Mouse (Mus musculus) embryonic facial prominence, embryonic 13.5 days (tissue): ENCODE results near the gene Fcrlb. TPM values are rescaled to one million over a fixed set of nuclear protein-coding genes. Genes with fewer than 3 reads are reported as not detected.

ENCODE experiments used
- ATAC-seq: fragments of 200-750 bp; cut with Nextera tagmentation; 2 replicates; pipeline ENCODE4 v1.8.0; 2017; ENCODE audit warnings: low read depth; ENCODE audit not compliant: insufficient number of reproducible peaks, insufficient read depth, low FRiP score, low TSS enrichment
- H3K27ac ChIP-seq: fragments of 300-500 bp; sonication (generic); 2 replicates; pipeline ENCODE4 v1.5.1; 2015; ENCODE audit warnings: moderate library complexity, mild to moderate bottlenecking, inconsistent platforms
- H3K27me3 ChIP-seq: fragments of 300-500 bp; sonication (generic); 2 replicates; pipeline ENCODE4 v1.6.1; 2015; ENCODE audit warnings: mild to moderate bottlenecking, inconsistent platforms
- H3K36me3 ChIP-seq: fragments of 300-500 bp; sonication (generic); 2 replicates; pipeline ENCODE4 v1.6.1; 2015; ENCODE audit warnings: mild to moderate bottlenecking, inconsistent platforms
- H3K4me1 ChIP-seq: fragments of 300-500 bp; sonication (generic); 2 replicates; pipeline ENCODE4 v1.6.1; 2015; ENCODE audit warnings: inconsistent platforms
- H3K4me2 ChIP-seq: fragments of 300-500 bp; sonication (generic); 2 replicates; pipeline ENCODE4 v1.6.1; 2015; ENCODE audit warnings: moderate library complexity, mild to moderate bottlenecking, inconsistent platforms
- H3K4me3 ChIP-seq: fragments of 300-500 bp; sonication (generic); 2 replicates; pipeline ENCODE4 v1.5.1; 2015; ENCODE audit warnings: mild to moderate bottlenecking, inconsistent platforms
- H3K9ac ChIP-seq: fragments of 300-500 bp; sonication (generic); 2 replicates; pipeline ENCODE4 v1.6.1; 2015; ENCODE audit warnings: mild to moderate bottlenecking, inconsistent platforms
- H3K9me3 ChIP-seq: fragments of 300-500 bp; sonication (generic); 2 replicates; pipeline ENCODE4 v1.6.1; 2016; ENCODE audit warnings: inconsistent platforms
- WGBS: fragments of 180-500 bp; shearing (Covaris S2); methylation state at CpG from one replicate; pipeline ENCODE4 v1.1.7; 2015; ENCODE audit warnings: mixed read lengths; 5-methylcytosine and 5-hydroxymethylcytosine counted together
- polyA plus RNA-seq: library from polyadenylated mRNA; unstranded; fragments of >200 nt; fragmentation: Nextera tagmentation; extraction: Ambion mirVana; gene quantifications from 2 replicates; pipeline ENCODE4 v1.2.1, GENCODE M21; 2015

Gene Fcrlb
- polyA plus RNA-seq, 1 experiment from 2014 or later: not detected

DNA sequence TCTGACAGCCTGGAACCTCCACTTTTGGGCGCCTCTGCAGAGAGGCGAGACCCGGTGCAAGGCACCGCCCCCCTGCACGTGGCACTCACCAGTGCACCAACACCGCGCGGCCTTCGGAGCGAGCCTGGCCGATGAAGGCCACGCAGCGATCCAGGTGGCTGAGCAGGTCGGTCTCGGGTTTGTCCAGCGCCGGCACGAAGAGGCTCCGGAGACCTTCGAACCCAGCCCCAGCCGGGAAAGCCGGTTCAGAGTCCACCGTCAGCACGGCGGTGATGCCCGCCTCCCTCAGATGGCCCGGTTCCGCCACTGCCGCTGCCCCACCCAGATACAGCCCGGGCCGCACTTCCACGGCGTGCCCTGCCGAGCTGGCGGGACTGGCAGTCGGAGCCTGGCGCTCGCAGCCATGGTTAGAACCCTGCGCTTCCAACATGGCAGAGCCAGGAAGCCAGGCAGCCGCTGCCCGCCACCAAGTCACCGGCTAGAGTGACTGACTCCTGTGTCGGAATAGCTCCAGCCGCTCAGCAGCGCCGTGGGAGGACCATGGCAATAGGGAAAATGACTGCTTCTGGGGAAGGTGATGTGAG, 27.7 kb downstream of the Fcrlb start, which contains the start of the genes Gm26620 and Dusp12:
Gene Gm26620 (plus strand): TSS at position 88 of the 584 bp plus-strand sequence.
Gene Dusp12 (minus strand): TSS at position 563 of the 584 bp plus-strand sequence.
- Histone ChIP-seq H3K9me3 (no peaks in the 10 kb centered on the region), H3K4me3 (peak within 1 kb of the TSS; percentile 94), H3K36me3 (peaks cover 17% of the 10 kb centered on the region), H3K27ac (peak within 1 kb of the TSS; percentile 87), H3K4me1 (peaks cover 18% of the 10 kb centered on the region), H3K9ac (peak within 1 kb of the TSS; percentile 96), H3K27me3 (no peaks in the 10 kb centered on the region), H3K4me2 (peak within 1 kb of the TSS; percentile 82)
- peak; percentile 77 for ATAC-seq
- WGBS: under 1% methylated on average over 46 of the region's 46 CpGs

DNA sequence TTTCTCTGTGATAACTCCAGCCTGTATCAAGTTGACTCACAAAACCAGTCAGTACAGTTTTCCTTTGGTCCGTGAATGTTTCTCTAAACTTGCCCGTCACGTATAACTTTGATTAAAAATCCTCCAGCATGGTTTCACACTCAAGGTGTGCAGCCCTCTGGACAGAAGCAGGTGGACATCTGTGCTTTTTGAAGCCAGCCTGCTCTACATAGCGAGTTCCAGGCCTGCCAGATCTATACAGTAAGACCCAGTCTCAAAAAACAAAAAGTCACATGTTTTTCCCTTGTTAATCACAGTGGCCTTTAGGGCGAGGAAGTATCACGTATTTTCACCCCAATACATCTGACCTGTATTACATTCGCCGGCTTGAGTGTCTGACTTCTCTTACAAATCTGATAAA, 28.4 kb downstream of the Fcrlb start:
- Histone ChIP-seq H3K27me3 (no peaks in the 10 kb centered on the region), H3K4me3 (peak overlapping the region; percentile 94), H3K36me3 (peaks cover 21% of the 10 kb centered on the region), H3K9ac (peak overlapping the region; percentile 96), H3K27ac (no peak overlapping the region), H3K9me3 (no peaks in the 10 kb centered on the region), H3K4me1 (peaks cover 18% of the 10 kb centered on the region), H3K4me2 (peak overlapping the region; percentile 82)
- ATAC-seq: 0 out of 2 replicates have a peak, but pooled peaks have one; percentile 29
- WGBS: 16% methylated on average over 8 of the region's 8 CpGs

DNA sequence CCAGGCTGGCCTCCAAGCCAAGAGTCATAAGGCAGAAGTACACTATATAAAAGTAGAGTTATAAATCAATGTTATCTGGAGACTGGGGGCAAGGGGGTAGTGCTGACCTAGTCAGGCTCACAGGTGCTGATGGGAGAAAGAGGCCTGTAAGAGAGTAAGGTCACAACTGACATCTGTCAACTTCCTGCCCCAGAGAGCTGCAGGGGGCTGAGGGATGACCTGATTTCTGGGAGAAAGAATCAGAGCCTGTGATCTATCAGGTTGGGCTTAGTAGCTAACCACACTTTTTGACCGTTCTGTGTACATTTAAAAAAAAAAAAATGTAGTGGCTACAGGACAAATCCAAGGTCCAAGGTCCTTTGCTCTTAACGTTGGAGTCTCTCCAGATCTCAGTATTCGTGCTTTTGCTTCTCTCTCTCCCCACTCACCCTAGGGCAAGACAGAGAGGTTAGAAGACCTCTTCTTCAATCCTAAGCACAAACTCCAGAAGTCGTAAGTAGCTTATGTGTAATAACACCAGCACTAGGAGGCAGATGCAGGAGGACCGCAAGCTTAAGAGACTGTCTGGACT, 29.7 kb downstream of the Fcrlb start:
- 0 out of 2 replicates have a peak overlapping the region, but pooled peaks have one; percentile 28 for H3K9ac ChIP-seq
- no peak overlapping the region for H3K4me2 ChIP-seq
- peaks cover 18% of the 10 kb centered on the region for H3K4me1 ChIP-seq
- H3K27ac ChIP-seq: no peak overlapping the region
- 84% methylated on average over 5 of the region's 5 CpGs for WGBS
- no peak for ATAC-seq
- H3K27me3 ChIP-seq: no peaks in the 10 kb centered on the region
- H3K4me3 ChIP-seq: no peak overlapping the region
- no peaks in the 10 kb centered on the region for H3K9me3 ChIP-seq
- H3K36me3 ChIP-seq: peaks cover 26% of the 10 kb centered on the region

DNA sequence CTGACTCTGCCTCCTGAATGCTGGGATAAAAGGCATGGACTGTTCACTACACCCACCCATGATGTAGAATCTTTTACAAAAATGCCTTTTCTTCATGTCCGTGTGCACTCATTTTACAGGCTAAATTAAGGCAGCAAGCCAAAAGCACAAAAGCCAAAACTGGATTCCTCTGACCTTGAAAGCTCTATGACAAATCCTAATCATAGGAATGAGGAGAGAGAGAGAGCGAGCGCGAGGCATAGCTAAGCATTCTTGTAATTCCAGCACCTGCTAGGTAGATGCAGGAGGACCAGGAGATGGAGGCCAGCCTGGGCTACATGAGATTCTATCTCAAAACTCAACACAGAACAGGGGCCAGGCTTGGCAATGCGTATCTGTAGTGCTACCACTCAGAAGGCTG, 35.8 kb downstream of the Fcrlb start:
- Histone ChIP-seq H3K36me3 (peaks cover 68% of the 10 kb centered on the region), H3K27ac (no peak overlapping the region), H3K9me3 (no peaks in the 10 kb centered on the region), H3K4me2 (no peak overlapping the region), H3K9ac (no peak overlapping the region), H3K27me3 (no peaks in the 10 kb centered on the region), H3K4me1 (no peaks in the 10 kb centered on the region), H3K4me3 (no peak overlapping the region)
- no peak for ATAC-seq
- 92% methylated on average over 5 of the region's 5 CpGs for WGBS

DNA sequence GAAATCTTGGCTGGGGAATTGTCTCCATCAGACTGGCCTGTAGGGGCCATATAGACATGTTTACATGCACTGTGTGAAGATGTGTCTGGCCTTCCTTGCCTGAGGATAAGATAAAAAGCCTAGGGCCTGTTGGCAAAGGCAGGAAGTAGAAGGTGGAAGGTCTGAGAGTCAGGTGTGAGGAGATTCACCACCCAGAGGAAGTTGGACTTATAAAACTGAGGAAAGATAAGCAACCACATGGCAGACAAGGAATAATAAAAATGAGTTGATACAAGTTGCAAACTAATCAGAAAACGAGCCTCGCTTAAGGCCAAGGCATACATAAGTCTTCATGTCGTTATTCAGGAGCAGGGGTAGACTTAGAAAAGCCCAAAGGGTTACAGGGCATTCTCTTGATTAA, 37.1 kb downstream of the Fcrlb start:
- no peaks in the 10 kb centered on the region for H3K4me1 ChIP-seq
- no peak overlapping the region for H3K9ac ChIP-seq
- 90% methylated on average over 3 of the region's 3 CpGs for WGBS
- H3K4me3 ChIP-seq: no peak overlapping the region
- no peaks in the 10 kb centered on the region for H3K9me3 ChIP-seq
- peaks cover 58% of the 10 kb centered on the region for H3K36me3 ChIP-seq
- ATAC-seq: no peak
- H3K4me2 ChIP-seq: no peak overlapping the region
- no peak overlapping the region for H3K27ac ChIP-seq
- H3K27me3 ChIP-seq: no peaks in the 10 kb centered on the region

DNA sequence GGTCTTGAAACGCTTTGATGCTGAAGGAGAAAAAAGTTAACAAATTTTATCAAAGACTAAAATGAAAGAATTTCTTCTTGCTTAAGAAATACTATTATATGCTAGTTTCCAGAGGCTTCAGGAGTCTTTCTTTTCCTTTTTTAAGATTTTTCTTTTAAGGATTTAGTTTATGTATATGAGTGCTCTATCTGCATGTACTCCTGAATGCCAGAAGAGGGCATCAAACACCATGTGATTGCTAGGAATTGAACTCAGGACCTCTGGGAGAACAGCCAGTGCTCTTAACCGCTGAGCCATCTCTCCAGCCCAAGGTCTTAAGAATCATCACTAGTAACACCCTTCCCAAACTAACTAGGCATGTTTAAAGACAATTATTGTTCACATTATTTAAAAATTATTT, 40.8 kb downstream of the Fcrlb start:
- Histone ChIP-seq H3K9ac (no peak overlapping the region), H3K27me3 (no peaks in the 10 kb centered on the region), H3K4me2 (no peak overlapping the region), H3K27ac (no peak overlapping the region), H3K9me3 (no peaks in the 10 kb centered on the region), H3K4me1 (peaks cover under 1% of the 10 kb centered on the region), H3K4me3 (no peak overlapping the region), H3K36me3 (peaks cover 38% of the 10 kb centered on the region)
- 95% methylated on average over 2 of the region's 2 CpGs for WGBS
- ATAC-seq: no peak

DNA sequence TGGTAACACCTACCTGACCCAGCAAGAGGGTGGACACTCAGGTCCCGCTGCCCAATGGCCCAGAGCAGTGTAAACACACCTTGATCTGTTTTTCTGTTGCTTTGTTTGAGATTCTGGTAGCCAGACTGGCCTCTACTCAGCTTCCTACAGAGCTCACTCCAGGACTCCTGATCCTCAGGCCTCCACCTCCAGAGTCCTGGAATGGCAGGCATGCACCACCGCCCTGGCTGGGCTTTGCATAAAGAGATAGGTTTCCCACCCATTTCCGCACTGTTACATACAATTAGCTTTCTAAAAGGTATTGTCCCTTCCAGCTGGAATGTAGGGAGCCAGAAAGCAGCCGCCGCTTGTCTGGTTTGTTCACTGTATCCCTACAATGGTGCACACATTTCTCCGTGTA, 41.3 kb downstream of the Fcrlb start:
- Histone ChIP-seq H3K9me3 (no peaks in the 10 kb centered on the region), H3K9ac (no peak overlapping the region), H3K4me2 (no peak overlapping the region), H3K27ac (no peak overlapping the region), H3K4me3 (no peak overlapping the region), H3K36me3 (peaks cover 32% of the 10 kb centered on the region), H3K4me1 (peaks cover 7% of the 10 kb centered on the region), H3K27me3 (no peaks in the 10 kb centered on the region)
- ATAC-seq: no peak
- WGBS: 90% methylated on average over 6 of the region's 6 CpGs

DNA sequence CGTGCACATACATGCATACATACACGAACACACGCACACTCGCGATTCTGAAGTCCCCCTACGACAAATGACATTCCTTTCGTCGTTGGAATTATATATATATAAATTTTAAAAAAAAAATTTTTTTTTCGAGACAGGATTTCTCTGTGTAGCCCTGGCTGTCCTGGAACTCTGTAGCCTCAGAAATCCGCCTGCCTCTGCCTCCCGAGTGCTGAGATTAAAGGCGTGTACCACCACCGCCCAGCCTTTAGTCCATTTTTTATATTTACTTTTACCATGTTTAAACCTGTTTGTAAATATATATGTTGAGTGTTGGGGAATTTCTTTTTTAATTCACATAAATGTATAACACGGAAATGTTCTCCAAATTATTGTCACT, 43.8 kb downstream of the Fcrlb start:
- 18% methylated on average over 14 of the region's 14 CpGs for WGBS
- Histone ChIP-seq H3K9ac (peak overlapping the region; percentile 66), H3K27ac (no peak overlapping the region)

DNA sequence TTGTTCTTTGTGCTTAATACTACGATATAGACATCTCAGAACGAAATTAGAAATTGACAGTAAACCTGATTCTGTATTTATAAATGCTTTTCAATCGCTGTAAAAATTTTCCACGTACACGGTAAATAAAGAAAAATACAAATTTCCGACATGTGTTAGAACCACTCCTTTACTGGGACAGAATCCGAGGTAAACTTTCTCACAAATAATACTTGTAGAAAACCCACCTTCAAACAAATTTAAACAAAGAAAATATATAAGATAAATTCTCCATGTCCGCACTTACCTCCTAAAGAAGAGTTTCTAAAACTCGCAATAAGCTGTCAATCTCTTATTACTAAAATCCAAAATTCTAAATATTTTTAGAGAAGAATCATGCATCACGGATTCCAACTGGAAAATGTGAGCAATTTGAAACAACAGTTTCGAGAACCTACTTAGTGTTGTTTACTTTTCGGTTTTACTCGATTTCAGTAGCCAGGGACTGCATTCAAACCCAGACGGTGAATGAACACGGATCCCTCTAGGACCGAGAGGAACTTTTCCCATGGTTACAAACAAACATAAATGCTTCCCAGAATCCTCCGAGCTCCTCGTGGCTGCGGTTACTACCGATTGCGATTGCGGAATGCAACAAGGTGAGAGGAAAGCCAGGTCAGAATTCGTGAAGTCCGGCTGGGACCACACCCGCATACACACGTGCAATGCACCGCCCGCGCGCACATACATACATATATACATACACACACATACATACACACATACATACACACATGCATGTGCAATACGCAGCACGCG, 44.4 kb downstream of the Fcrlb start:
- Histone ChIP-seq H3K4me2 (peak overlapping the region; percentile 85), H3K27me3 (no peaks in the 10 kb centered on the region), H3K27ac (no peak overlapping the region), H3K9ac (peak overlapping the region; percentile 88), H3K9me3 (no peaks in the 10 kb centered on the region), H3K36me3 (peaks cover 10% of the 10 kb centered on the region; the same call in 1 of the 2 replicates), H3K4me1 (peaks cover 8% of the 10 kb centered on the region), H3K4me3 (peak overlapping the region; percentile 90)
- WGBS: under 1% methylated on average over 33 of the region's 33 CpGs
- peak; percentile 70 for ATAC-seq

More for the DNA sequence above, 43.8 kb downstream of the Fcrlb start:
- Histone ChIP-seq H3K9me3 (no peaks in the 10 kb centered on the region), H3K36me3 (peaks cover 13% of the 10 kb centered on the region), H3K4me1 (peaks cover 8% of the 10 kb centered on the region), H3K4me3 (peak overlapping the region; percentile 90), H3K4me2 (peak overlapping the region; percentile 85), H3K27me3 (no peaks in the 10 kb centered on the region)
- no peak for ATAC-seq

DNA sequence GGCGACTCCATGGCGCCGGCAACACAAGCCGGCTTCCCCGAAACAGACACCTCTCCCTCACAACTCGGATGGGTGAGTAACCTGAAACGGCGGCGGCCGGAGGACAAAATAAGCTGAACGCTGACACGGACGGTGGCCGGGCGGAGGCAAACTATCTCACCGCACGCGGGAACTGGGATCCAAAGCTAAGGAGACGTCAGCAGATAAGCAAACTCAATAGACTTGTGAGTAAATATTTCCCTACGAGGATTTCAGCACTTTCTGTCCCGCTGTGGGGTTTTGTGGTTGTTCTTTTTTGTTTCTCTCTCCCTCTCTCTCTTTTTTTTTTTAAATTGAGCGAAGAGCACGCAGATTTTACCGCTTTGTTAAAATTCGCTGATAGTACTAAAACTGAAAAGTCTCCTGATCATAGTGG, 45.0 kb downstream of the Fcrlb start, which contains the start of gene Atf6:
Gene Atf6 (minus strand): TSS at position 81 of the 415 bp plus-strand sequence.
- Histone ChIP-seq H3K4me2 (peak within 1 kb of the TSS; percentile 85), H3K36me3 (peaks cover 7% of the 10 kb centered on the region; the same call in 1 of the 2 replicates), H3K9ac (peak within 1 kb of the TSS; percentile 88), H3K4me3 (peak within 1 kb of the TSS; percentile 90), H3K4me1 (peaks cover 8% of the 10 kb centered on the region), H3K27ac (peak within 1 kb of the TSS; percentile 71), H3K27me3 (no peaks in the 10 kb centered on the region), H3K9me3 (no peaks in the 10 kb centered on the region)
- 0 out of 2 replicates have a peak, but pooled peaks have one; percentile 38 for ATAC-seq
- under 1% methylated on average over 25 of the region's 25 CpGs for WGBS

DNA sequence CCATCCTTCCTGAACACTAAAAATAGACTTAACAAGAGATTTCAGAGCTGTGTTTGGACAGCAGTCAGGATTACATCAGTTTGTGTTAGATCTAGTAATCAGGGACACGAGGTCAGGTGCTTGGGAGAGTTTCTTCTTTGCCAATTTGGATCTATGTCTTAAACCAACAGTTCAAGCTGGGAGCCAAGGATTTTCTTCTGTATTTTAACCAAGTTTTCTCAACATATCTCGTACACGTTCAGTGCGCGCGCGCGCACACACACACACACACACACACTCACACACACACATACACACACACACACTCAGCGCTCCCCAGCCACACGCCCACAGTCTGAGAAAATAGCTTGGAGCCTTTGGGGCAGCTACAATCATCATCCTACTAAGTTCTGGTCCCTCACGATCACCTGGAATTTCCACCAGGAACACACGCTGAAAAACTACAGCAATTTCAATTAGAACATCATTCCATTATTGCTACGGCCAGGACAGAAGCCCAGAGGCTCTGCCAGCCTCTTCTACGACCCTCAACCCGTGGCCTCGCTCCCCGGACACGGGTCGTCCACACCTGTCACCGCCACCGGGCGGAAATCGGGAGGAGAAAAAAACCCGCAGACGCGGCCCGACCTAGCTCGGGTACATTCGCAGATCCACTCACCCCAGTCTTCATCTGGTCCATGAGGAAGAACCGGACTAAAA, 45.6 kb downstream of the Fcrlb start:
- no peak; the same call in 1 of the 2 replicates for ATAC-seq
- WGBS: 2% methylated on average over 30 of the region's 30 CpGs

More for the DNA sequence above, 45.6 kb downstream of the Fcrlb start:
- peak overlapping the region; percentile 71 for H3K27ac ChIP-seq
- peaks cover 2% of the 10 kb centered on the region; the same call in 1 of the 2 replicates for H3K36me3 ChIP-seq
- no peaks in the 10 kb centered on the region for H3K9me3 ChIP-seq
- H3K9ac ChIP-seq: peak overlapping the region; percentile 88
- peak overlapping the region; percentile 85 for H3K4me2 ChIP-seq
- H3K4me3 ChIP-seq: peak overlapping the region; percentile 90
- peaks cover 8% of the 10 kb centered on the region for H3K4me1 ChIP-seq
- H3K27me3 ChIP-seq: no peaks in the 10 kb centered on the region
